Mouse (Mus musculus) left cerebral cortex, postnatal 10 days (tissue): ENCODE measurements around the gene Nfia. TPM values are rescaled to one million over a fixed set of nuclear protein-coding genes. Genes with fewer than 3 reads are reported as not detected.

Source experiments
- DNase-seq, 2 experiments: peaks; one replicate each; pipeline ENCODE4 v3.0.0; 2021 to 2022; ENCODE audit warnings: low spot score in 2 of 2, mixed read lengths in 1 of 2; ENCODE audit errors: extremely low spot score in 1 of 2
- intact Hi-C: fragments of 180-260 bp; cut with DNase I; formaldehyde crosslinking; loops from one replicate; pipeline ENCODE4 v1.15.1; 2025
- total RNA-seq, 2 experiments: library from RNA; stranded (reverse); gene quantifications; 2 replicates each; pipeline ENCODE4 v1.2.3; 2021

The Nfia gene
- total RNA-seq, 2 experiments from 2014 or later: 76.4 to 79.5 TPM

DNA sequence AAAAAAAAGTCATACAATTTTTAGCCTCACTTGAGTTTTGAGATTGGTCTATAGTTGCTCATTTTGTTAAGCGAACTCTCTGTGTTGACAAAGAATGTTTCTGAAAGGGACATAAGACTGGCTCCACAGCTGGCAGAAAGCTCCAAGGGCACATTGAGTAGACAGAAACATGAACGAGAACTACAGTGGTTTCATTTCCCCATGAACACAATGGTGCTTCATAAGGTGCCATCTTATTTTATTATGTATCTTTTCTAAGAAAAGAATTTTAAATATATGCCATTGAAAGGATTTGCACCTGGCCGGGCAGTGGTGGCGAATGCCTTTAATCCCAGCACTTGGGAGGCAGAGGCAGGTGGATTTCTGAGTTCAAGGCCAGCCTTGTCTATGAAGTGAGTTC, 337.4 kb downstream of the Nfia start:
- no peak for DNase-seq
- intact Hi-C loops: loop anchor here (5.0 kb wide), 1 partner anchor 212 kb away; no protein-coding TSS in a partner anchor

- intact Hi-C loops: loop anchor here (5.0 kb wide), 1 partner anchor 209 kb away; no protein-coding TSS in a partner anchor
- DNase-seq: no peak
These were observed 340.9 kb downstream of the Nfia start for GRCm38 (mm10) chr4:98113289-98114024.

- intact Hi-C loops: loop anchor here (5.0 kb wide), 1 partner anchor 207 kb away; no protein-coding TSS in a partner anchor
- DNase-seq: no peak
These were observed 342.4 kb downstream of the Nfia start for GRCm38 (mm10) chr4:98114966-98115365.

GRCm38 (mm10) chr4:98115401-98115800, 342.9 kb downstream of the Nfia start:
- intact Hi-C loops: no loop called here

GRCm38 (mm10) chr4:98116046-98116445, 343.5 kb downstream of the Nfia start:
- intact Hi-C loops: no loop called here

More at GRCm38 (mm10) chr4:98115401-98115800, 342.9 kb downstream of the Nfia start:
- no peak for DNase-seq

GRCm38 (mm10) chr4:98118126-98118525, 345.6 kb downstream of the Nfia start:
- intact Hi-C loops: no loop called here
- no peak for DNase-seq

More at GRCm38 (mm10) chr4:98116046-98116445, 343.5 kb downstream of the Nfia start:
- DNase-seq: no peak

GRCm38 (mm10) chr4:98118761-98119675, 346.5 kb downstream of the Nfia start:
- intact Hi-C loops: no loop called here
- no peak for DNase-seq

DNA sequence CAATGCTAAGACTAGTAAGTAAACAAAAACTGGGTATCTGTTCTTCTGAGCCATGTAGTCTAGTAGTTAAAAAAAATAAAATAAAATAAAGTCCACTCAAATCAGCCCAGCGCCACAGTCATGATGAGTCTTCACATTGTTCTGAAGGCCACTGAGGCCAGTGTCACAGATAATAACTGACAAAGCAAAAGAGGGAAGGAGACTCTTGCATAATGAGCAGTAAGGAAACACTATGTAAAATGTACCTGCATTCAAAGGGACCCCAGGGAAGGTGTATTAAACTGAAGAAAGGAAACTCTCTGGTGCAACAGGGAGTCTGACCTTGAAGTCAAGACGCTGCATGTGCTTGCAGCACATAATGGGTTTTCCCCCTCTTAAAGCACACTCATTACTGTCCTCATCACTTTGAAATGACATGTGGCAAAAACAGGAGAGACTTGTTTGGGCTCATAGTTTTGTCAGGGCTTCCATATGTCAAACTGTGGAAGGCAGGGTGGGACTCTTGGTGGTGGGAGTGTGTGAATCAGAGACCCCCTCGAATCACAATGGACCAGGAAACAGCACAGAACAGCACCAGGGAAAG, 347.5 kb downstream of the Nfia start:
- intact Hi-C loops: no loop called here
- no peak for DNase-seq

- DNase-seq: no peak
- intact Hi-C loops: no loop called here
These were observed 348.3 kb downstream of the Nfia start for GRCm38 (mm10) chr4:98120706-98121340.

GRCm38 (mm10) chr4:98126003-98126677, 353.6 kb downstream of the Nfia start:
- intact Hi-C loops: no loop called here
- no peak for DNase-seq

DNA sequence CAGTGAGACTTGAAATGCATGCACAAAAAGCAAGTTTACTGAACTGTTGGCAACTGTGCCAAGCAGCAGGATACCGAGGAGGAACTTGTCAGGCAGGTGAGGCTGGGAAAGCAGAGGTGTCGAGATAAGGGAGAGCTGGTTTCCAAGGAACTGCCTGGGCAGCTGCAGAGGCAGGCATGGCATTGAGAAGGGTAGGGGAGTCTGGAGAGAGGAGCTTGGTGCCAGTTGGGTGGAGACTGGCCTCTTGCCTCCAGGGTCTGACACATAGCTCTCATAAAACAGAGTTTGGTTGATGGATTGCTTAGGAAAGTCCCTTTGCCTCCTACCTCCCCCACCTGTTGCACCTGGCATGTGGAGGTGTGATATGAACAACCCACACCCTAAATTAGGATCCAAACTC, 358.3 kb downstream of the Nfia start:
- DNase-seq: no peak
- intact Hi-C loops: no loop called here

DNA sequence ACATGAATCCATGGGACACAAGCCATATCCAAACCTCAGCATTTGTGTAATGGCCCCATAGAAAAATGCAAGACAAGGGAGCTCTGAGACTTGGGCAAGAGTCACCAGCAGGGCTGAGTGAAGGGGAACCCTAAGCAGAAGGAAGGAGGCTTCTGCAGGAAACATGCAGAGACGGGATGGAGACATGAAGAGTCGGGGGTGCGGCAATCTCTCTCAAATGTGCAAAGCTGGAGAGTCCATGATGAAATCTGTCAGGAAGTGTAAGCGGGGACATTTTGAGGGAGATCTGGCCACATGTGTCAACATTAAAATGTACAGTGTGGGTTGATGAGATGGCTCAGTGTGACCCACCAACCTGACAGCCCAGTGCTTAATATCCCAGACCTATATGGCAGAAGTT, 361.5 kb downstream of the Nfia start:
- DNase-seq: no peak
- intact Hi-C loops: no loop called here

DNA sequence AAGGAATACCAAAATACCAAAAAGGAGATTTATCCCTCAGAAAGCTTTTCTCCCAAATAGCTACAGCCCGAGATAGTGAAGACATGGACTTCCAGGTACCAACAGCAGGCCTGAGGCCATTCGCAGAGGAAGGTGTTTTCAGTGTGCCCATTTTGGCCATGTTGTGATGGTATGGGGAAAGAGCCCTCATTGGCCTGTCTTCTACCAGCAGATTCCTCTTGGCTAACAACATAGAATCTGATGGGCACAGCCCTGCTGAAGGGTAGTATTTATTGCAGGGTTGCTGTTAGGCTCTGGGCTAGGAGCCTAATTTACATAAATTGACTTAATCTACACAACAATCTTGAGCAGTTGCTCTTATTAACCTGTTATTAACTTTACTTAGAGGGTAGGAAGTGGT, 363.5 kb downstream of the Nfia start:
- intact Hi-C loops: no loop called here
- DNase-seq: no peak

DNA sequence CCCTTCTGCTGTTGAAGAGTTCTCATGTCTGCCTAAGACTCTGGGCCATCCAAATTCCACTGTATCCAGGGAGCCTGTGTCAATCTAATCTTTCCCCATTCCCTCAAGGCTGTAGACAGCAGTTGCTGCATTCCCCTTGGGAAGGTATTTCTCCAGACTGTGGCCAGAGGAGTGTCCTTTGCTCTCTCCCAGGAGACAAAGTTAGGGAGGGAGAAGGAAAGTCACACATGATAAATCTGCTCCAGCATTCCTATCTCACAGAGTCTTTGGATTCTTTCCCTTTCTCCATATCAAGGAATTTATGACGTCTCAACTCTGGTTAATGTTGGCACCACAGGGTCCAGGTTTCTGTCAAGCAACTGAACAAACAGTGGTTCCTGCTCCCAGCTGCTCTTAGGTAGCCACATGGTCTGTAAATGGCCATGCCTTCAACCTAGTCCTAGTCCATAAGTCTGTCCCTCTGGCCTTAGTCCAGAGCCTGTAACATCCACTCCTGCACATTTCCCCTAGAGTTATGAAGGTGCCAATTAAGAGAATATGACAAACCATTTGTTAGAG, 370.4 kb downstream of the Nfia start:
- intact Hi-C loops: no loop called here
- DNase-seq: no peak

DNA sequence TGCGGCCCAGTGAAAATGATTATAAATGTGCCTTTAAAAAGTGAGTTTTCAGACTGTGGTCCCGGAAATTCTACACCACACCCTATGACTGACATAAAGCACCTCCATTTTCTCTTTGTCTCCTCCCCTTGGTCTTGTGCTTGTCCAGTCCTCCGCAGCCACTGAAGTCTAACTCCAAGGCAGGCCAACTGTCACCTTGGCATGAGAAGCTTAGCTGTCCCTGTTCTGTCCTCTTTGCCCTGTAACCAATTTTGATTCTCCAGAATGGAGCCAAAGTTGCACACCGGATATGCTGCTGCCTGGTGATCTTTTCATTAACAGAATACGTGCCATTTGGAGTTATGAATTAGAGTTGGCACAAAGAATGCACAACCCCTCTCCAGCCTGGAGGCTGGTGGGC, 378.0 kb downstream of the Nfia start:
- intact Hi-C loops: no loop called here
- no peak for DNase-seq

GRCm38 (mm10) chr4:98157921-98158320, 385.4 kb downstream of the Nfia start:
- intact Hi-C loops: no loop called here
- no peak for DNase-seq

DNA sequence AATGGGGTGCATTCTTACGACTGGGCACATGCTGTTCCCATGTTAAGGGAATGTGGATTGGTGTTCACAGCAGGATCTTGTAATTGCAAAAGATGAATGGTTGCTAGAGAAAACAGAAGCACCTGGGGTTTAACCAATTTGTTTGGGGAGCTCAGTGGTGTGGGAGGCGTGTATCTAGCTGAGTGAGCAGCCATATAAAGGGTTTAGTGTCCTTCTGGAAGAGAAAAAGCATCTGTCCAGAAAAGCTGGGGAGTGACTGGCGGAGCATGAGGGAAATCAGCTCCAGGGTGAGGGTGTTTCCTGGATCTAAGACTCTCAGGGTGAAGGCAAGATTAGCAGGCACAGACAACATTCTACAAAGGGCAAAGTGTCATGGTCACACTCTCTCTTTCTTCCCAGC, 393.8 kb downstream of the Nfia start:
- no peak for DNase-seq
- intact Hi-C loops: no loop called here
